Mouse (Mus musculus) mouse trophoblast stem cell (cell line): ENCODE measurements around the gene Spdef.

Experiments used
- in situ Hi-C, 2 experiments: fragments of 300-500 bp; cut with MseI, MboI; formaldehyde crosslinking; loops; 2 replicates in 1 of 2; 3 replicates in 1 of 2; pipeline ENCODE4 v1.15.1; 2025

Gene Spdef

GRCm38 (mm10) chr17:27725412-27725811 lies 3.3 kb downstream of the Spdef start:
- in situ Hi-C loops = no loop called here

DNA sequence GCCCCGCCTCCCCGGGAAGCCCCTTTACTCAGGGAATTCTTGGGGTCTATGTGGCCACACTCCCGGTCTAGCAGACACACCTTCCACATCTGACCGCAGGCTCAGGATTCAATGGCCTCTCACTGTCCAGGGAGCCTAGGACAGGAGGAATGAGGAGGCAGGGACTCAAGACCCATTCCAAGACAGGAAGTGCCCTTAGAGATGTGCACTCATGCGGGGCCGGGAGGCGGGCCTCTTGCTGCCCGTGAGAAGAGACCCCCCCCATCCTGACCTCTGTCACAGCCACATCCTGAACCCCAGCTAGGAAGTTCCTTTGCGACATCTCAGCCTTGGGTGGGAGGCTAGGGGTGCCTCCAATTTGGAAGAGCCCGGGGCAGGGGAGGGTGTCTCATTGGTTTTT lies 3.7 kb downstream of the Spdef start:
- in situ Hi-C loops = no loop called here

GRCm38 (mm10) chr17:27724327-27724726 lies 4.4 kb downstream of the Spdef start:
- in situ Hi-C loops = no loop called here

DNA sequence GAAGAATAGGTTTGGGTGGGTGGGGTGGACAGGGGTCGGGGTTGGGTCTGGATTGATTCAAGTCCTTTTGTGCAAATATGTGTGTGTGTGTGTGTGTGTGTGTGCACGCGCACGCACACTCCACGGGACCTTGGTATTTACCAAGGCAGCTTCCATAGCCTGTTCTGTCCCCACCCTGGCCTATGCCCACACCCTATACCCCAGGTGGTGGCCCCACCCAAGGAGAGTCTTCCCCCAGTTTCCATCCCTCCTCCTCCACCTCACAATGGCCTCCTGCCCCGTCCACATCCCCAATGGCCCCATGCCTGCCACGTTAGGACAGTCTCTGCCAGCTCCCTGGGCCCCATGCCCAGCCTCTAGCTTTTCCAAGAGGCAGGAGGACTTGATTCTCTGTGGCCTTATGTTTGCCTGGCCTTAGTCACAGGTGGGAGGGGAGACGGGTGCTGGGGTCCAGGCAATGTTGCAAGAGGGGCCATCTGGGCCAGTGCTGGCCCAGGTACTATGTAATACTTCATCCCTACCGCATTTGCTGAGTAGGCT lies 7.6 kb downstream of the Spdef start:
- in situ Hi-C loops = no loop called here

DNA sequence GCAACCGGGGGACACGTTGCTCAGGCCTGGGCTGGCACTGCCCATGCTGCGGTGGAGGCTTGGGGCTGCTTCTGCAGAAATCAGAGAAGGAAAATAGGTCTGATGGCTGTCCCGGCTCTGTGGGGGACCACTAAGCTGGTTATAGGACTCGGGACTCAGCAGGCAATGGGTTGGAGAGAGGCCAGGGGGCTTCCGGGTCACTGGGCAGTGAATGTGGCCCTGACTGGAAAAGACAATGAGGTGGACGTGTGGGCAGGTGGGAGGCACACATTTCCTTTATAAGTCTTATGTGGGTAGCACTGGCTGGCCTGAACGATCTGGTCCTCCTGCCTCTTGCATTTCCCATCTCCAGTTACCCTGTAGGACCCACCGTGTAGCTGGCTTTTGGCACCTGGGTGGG lies 8.4 kb downstream of the Spdef start:
- in situ Hi-C loops = no loop called here

DNA sequence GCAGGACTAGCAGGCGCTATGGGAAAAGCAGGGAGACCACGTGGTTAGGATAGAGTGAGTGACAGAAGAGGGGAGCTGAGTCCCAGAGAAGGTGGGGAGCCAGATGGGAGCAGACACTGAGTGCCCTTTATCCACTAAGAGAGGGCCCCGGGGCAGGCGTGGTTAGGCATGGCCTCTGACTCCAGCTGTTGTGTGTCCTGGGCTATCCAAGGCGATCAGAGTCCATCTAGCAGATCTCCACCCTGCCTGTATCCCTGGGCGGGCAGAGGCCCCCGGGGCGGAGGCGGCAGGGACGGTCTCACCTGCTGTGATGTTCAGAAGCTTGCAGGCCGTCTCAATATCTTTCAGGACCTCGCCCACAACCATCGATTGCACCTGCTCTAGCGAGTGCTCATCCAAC lies 9.1 kb downstream of the Spdef start:
- in situ Hi-C loops = no loop called here

GRCm38 (mm10) chr17:27718250-27718649 lies 10.5 kb downstream of the Spdef start:
- in situ Hi-C loops = no loop called here

DNA sequence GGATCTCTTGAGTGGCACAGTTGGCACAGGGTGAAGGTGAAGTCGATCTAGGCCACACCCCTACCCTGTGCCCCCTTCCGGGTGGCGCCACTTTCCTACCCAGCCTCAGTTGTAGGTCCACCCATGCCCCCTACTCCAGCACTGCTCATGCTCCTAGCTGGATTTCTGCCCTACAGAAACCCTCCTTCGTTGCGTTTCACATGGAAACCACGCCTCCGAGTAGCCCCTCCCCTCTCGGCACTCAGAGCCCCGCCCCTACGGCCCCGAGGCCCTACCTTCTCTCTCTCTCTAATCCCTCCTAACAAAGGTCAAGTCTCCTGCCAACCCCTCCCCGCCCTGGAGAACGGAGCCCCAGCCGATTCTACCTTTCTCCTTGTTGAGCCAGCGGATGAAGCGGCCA lies 12.0 kb downstream of the Spdef start:
- in situ Hi-C loops = no loop called here

GRCm38 (mm10) chr17:27712832-27713231 lies 15.9 kb downstream of the Spdef start:
- in situ Hi-C loops = no loop called here

DNA sequence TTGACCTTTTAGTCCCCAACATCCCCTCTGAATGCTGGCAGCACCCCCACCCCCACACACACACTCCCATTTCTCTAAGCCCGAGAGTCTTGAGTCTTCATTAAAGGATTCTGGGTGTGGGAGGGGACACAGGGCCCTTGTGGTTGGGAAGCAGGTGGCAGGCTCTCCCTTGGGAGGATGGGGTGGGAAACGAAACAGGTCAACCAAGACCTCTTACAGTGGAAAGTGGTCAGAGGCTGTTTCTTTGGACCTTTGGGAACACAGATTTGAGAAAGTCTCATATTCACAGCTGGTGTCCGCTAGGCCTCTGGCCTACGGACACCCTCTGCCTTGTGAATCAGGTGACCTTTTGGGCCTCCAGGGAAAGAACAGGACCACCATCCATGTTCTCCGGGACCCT lies 19.1 kb downstream of the Spdef start:
- in situ Hi-C loops = no loop called here

GRCm38 (mm10) chr17:27707954-27708661 lies 20.6 kb downstream of the Spdef start:
- in situ Hi-C loops = no loop called here

GRCm38 (mm10) chr17:27705661-27706060 lies 23.1 kb downstream of the Spdef start:
- in situ Hi-C loops = no loop called here

DNA sequence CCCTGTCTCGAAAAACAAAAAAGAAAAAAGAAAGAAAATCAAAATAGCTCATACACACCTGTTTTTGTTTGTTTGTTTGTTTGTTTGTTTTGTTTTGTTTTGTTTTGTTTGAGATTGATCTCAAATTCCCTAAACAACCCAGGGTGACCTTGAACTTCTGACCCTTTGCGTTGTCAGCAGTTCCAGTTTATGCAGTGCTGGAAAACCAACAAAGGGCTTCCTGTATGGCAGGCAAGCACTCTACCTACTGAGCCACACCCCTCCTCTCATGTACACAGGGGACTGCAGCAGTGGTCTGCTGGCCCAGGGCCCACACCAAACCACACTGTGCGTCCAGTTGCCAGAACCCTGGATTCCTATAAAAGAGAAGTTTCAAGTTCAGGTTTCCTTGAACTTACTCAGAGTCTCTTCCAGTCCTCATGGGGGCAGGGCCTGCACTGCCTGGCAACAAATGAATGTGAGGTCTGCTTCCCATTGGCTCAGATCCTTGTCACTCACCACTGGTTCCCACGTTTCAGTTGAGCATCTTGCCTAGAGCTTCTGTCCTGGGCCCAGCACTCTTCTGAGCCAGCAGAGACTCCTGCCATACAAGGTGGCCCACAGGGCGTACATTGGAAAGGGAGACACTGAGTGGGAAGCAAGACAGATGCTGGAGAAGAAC lies 24.7 kb downstream of the Spdef start:
- in situ Hi-C loops = no loop called here

- in situ Hi-C loops = no loop called here
Measured at GRCm38 (mm10) chr17:27702518-27702917, 26.2 kb downstream of the Spdef start.

- in situ Hi-C loops = no loop called here
Measured at GRCm38 (mm10) chr17:27701856-27702255, 26.9 kb downstream of the Spdef start.

DNA sequence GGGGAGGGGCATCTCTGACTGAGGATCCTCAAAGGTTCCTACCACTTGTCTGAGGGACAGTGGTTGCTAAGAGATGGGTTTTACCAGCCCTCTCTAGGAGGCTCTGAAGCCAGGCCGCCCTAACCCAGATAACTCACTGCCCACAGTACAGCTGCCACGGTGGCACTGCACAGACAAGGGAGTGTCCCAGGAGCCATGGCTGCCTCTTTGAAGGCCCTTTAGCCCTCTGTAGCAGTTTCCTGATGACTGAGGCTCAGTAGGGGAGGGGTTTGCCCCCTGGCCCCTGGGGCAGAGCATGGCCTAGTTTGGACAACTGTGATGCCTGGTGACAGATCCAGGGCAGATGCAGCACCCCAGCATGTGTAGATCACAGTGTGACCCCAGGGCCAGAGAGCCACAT lies 27.9 kb downstream of the Spdef start:
- in situ Hi-C loops = no loop called here

- in situ Hi-C loops = no loop called here
Measured at GRCm38 (mm10) chr17:27699641-27700244, 29.0 kb downstream of the Spdef start.

DNA sequence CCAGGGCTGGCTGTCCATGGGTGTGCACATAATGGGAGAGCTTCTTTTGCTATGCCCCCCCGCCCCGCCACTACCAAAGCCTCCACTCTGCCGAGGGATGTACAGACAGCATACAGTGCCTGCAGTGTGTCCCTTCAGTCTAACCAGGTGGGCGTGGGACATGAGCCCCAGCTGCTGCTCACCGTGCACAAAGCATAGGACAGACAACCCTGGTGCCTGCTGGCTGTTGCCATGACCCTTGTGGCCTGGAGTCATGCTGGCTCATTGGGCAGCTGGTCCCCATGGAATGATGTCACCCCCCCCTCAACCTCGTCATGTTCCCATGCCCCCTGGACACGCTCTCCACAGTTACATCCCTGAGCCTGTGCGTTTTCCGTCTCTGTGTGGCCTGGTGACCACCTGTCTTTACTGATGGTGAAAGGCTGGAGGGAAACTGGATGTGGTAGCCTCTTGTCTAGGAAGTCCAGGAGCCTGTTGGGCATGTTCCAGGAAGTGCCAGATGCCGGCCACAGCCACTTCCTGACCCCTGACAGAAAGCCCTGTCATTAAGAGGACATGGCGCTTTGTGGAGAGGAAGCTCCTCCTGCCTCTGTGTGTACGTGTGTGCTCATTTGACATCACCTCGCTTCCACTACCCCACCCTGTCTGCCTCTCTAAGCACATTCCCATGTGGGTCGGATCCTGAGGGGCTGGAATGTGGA lies 37.6 kb downstream of the Spdef start:
- in situ Hi-C loops = no loop called here

- in situ Hi-C loops = no loop called here
Measured at GRCm38 (mm10) chr17:27686395-27686794, 42.4 kb downstream of the Spdef start.

- in situ Hi-C loops = no loop called here
Measured at GRCm38 (mm10) chr17:27685550-27685913, 43.2 kb downstream of the Spdef start.

GRCm38 (mm10) chr17:27684886-27685549 lies 43.7 kb downstream of the Spdef start:
- in situ Hi-C loops = no loop called here
